Mouse (Mus musculus): ENCODE measurements around the gene Atg10.

DNA sequence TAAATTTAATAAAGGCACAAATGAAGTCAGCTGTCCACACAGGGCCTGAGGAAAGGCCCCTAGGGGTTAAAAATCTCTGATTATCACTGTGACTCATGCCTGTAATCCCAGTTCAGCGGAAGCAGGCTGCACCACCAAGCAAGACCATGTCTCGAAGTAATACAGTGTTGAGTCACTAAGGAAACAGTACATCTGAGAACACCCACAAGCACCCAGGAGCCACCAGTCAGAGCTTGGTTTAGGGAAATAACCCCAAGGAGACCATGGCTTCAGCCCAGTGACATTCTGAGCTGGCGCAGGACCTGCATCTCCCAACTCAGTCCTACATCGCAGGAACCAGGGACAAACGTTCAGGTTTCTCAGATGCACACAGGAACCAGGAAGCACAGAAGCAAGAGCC is 17.5 kb downstream of the Atg10 start:
- TF ChIP-seq CTCF (conservative IDR thresholded peaks at IDR 0.05; ENCODE audit: low read length) (no peak), NANOG (IDR thresholded peaks at IDR 0.05; ENCODE audit: borderline replicate concordance, low read length) (no peak), POU5F1 (IDR thresholded peaks at IDR 0.05; ENCODE audit: borderline replicate concordance, low read length) (no peak)

Data from E14TG2a.4 (cell line).